Mouse (Mus musculus): ENCODE data around the gene Ldha. TPM values are rescaled to one million over a fixed set of nuclear protein-coding genes. Genes with fewer than 3 reads are reported as not detected.

Ldha gene
- total and polyA plus RNA-seq, 2 experiments = 442 to 594 TPM

- Histone ChIP-seq H3K4me3 (ENCODE audit: insufficient read depth, low read depth, low read length) (no peak overlapping the region), H3K79me2 (ENCODE audit: control insufficient read depth, insufficient read depth, low read length) (peaks cover 2% of the 10 kb centered on the region; the same call in 1 of the 2 replicates), H3K4me1 (ENCODE audit: control insufficient read depth, insufficient read depth, low read length) (no peaks in the 10 kb centered on the region), H3K36me3 (ENCODE audit: control insufficient read depth, insufficient read depth, low read length) (peaks cover 62% of the 10 kb centered on the region), H3K27me3 (ENCODE audit: control insufficient read depth, insufficient read depth, low read length) (no peaks in the 10 kb centered on the region), H3K27ac (replicated peaks; ENCODE audit: insufficient read depth, low read depth, low read length) (no peak overlapping the region), H3K9ac (ENCODE audit: low read depth, low read length) (no peak overlapping the region)
- no peak for TF ChIP-seq POLR2A (IDR thresholded peaks at IDR 0.05; ENCODE audit: extremely low read depth, insufficient read depth, low read length)
- no peak for TF ChIP-seq CTCF (IDR thresholded peaks at IDR 0.05; ENCODE audit: low read depth, low read length)
- DNase-seq (ENCODE audit: extremely low read depth, low read depth, low spot score) = no peak
- 76% methylated on average over 3 of the region's 3 CpGs for whole genome bisulfite sequencing
Measured at GRCm38 (mm10) chr7:46899343-46899742, 58.1 kb downstream of the Ldha start.

Other genes starting within 250 kb of the Ldha start
- gene Sergef, start 201.7 kb upstream of the Ldha start, total RNA-seq (2014; rRNA removed) = 4.9 and 6.6 TPM in 2 replicates
- gene Sergef, start 201.7 kb upstream of the Ldha start, polyA plus RNA-seq (2012; rRNA removed) = 5.4 and 7.5 TPM in 2 replicates
- gene Tph1, start 168.9 kb upstream of the Ldha start, total RNA-seq (2014; rRNA removed) = not detected in 2 replicates
- not detected in 2 replicates for gene Tph1, start 168.9 kb upstream of the Ldha start, polyA plus RNA-seq (2012; rRNA removed)
- 2.8 and 2.9 TPM in 2 replicates for gene Saal1, start 130.8 kb upstream of the Ldha start, total RNA-seq (2014; rRNA removed)
- gene Saal1, start 130.8 kb upstream of the Ldha start, polyA plus RNA-seq (2012; rRNA removed) = 2.5 and 2.7 TPM in 2 replicates
- gene Saa3, start 125.8 kb upstream of the Ldha start, total RNA-seq (2014; rRNA removed) = 7.8 and 10.1 TPM in 2 replicates
- 3.5 and 3.8 TPM in 2 replicates for gene Saa3, start 125.8 kb upstream of the Ldha start, polyA plus RNA-seq (2012; rRNA removed)
- 74.2 and 103 TPM in 2 replicates for gene Saa4, start 108.9 kb upstream of the Ldha start, total RNA-seq (2014; rRNA removed)
- 80.9 and 90.4 TPM in 2 replicates for gene Saa4, start 108.9 kb upstream of the Ldha start, polyA plus RNA-seq (2012; rRNA removed)
- gene Saa1, start 98.5 kb upstream of the Ldha start, total RNA-seq (2014; rRNA removed) = 18.9 and 23.7 TPM in 2 replicates
- 22.0 and 30.0 TPM in 2 replicates for gene Saa1, start 98.5 kb upstream of the Ldha start, polyA plus RNA-seq (2012; rRNA removed)
- gene Saa2, start 89.7 kb upstream of the Ldha start, total RNA-seq (2014; rRNA removed) = 16.0 and 25.5 TPM in 2 replicates
- 12.5 and 13.3 TPM in 2 replicates for gene Saa2, start 89.7 kb upstream of the Ldha start, polyA plus RNA-seq (2012; rRNA removed)
- gene Hps5, start 45.4 kb upstream of the Ldha start, total RNA-seq (2014; rRNA removed) = 11.3 and 11.8 TPM in 2 replicates
- gene Hps5, start 45.4 kb upstream of the Ldha start, polyA plus RNA-seq (2012; rRNA removed) = 7.3 and 9.0 TPM in 2 replicates
- 30.9 and 33.2 TPM in 2 replicates for gene Gtf2h1, start 45.4 kb upstream of the Ldha start, total RNA-seq (2014; rRNA removed)
- 6.3 and 6.7 TPM in 2 replicates for gene Gtf2h1, start 45.4 kb upstream of the Ldha start, polyA plus RNA-seq (2012; rRNA removed)
- gene Ldhc, start 19.7 kb downstream of the Ldha start, total RNA-seq (2014; rRNA removed) = not detected in 2 replicates
- gene Ldhc, start 19.7 kb downstream of the Ldha start, polyA plus RNA-seq (2012; rRNA removed) = not detected in 2 replicates
- 19.5 and 20.3 TPM in 2 replicates for gene Tsg101, start 78.5 kb downstream of the Ldha start, total RNA-seq (2014; rRNA removed)
- 33.4 and 43.6 TPM in 2 replicates for gene Tsg101, start 78.5 kb downstream of the Ldha start, polyA plus RNA-seq (2012; rRNA removed)
- 9.8 and 10.2 TPM in 2 replicates for gene Uevld, start 117.1 kb downstream of the Ldha start, total RNA-seq (2014; rRNA removed)
- 2.7 and 3.0 TPM in 2 replicates for gene Uevld, start 117.1 kb downstream of the Ldha start, polyA plus RNA-seq (2012; rRNA removed)
- not detected in 2 replicates for gene Gm9999, start 142.1 kb downstream of the Ldha start, total RNA-seq (2014; rRNA removed)
- not detected in 2 replicates for gene Gm9999, start 142.1 kb downstream of the Ldha start, polyA plus RNA-seq (2012; rRNA removed)
- gene Spty2d1, start 166.9 kb downstream of the Ldha start, total RNA-seq (2014; rRNA removed) = 7.5 and 7.6 TPM in 2 replicates
- gene Spty2d1, start 166.9 kb downstream of the Ldha start, polyA plus RNA-seq (2012; rRNA removed) = 2.9 and 3.2 TPM in 2 replicates
- 5.7 and 7.0 TPM in 2 replicates for gene Tmem86a, start 209.1 kb downstream of the Ldha start, total RNA-seq (2014; rRNA removed)
- gene Tmem86a, start 209.1 kb downstream of the Ldha start, polyA plus RNA-seq (2012; rRNA removed) = 9.1 and 16.1 TPM in 2 replicates

All from liver, adult 2 months (tissue).